Mouse (Mus musculus) skeletal muscle tissue, adult 2 months (tissue): ENCODE measurements at regions not wholly inside any gene's neighbourhood (a gene's known extent, or its start where the extent isn't known, plus 50 kb on each side); places are given as distances from the start of the nearest gene placed in this dataset.

ENCODE experiments used
- DNase-seq: peaks from one replicate; pipeline ENCODE4 v3.0.0-alpha.2; 2012; ENCODE audit warnings: low read depth, low spot score

DNA sequence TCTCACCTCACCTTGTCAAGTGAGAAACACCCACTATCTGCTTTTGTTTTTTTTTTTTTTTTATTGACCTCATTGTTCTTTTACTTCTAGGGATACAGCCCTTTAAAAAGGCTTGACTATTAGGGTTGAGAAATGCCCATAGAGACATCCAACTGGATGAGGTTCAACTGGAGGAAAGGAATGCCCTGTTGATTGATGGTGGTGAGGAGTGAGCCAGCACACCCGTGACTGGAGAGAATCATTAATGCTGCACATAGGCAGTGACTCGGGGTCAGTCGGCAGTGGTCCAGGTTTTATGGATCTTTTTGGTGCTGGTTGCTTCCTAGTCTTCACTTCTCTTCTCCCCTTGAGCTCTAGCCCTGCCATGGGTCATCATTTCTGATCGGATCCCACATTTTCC lies 82.9 kb upstream of the Cryz start:
- DNase-seq = no peak

DNA sequence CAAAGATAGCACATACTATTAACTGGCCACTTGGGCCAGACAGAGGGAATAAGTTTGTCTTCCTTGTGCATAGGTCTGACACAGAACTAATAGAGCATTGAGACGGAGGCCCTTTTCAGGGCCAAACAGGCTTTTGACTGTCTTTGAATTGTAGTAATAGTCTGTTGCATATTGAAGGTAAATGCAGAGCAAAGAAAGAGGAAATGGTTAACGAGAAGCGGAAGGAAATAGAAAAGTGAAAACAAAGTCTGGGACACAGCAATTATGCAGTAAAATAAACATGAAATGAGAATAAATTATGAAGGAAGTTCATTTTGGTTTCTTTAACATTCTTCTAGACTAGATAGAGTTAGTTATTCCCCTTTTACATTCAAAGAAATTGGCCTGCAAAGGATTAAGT lies 86.4 kb upstream of the Cryz start:
- DNase-seq = no peak

- no peak for DNase-seq
Measured at GRCm38 (mm10) chr3:154509394-154509793, 87.1 kb upstream of the Cryz start.

- DNase-seq = no peak
Measured at GRCm38 (mm10) chr3:154493387-154493920, 103.1 kb upstream of the Cryz start.

DNA sequence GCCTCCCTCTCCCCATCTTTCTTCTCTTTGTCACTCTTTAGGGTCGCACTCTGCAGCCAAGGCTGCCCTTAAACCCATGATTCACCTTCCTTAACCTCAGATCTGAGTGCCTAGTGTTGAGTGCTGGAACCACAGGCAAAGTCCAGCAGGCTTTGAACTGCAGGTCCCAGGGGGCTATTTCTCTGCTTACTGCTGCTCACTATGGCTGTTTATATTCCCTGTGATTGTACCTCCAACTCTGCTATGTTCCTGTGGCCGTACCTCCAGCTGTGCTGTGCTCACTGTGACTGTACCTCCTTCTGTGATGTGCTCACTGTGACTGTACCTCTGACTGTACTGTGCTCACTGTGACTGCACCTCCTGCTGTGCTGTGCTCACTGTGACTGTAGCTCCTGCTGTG lies 124.1 kb upstream of the Cryz start:
- DNase-seq = no peak

GRCm38 (mm10) chr3:154467581-154468374 lies 128.7 kb upstream of the Cryz start:
- DNase-seq = no peak

DNA sequence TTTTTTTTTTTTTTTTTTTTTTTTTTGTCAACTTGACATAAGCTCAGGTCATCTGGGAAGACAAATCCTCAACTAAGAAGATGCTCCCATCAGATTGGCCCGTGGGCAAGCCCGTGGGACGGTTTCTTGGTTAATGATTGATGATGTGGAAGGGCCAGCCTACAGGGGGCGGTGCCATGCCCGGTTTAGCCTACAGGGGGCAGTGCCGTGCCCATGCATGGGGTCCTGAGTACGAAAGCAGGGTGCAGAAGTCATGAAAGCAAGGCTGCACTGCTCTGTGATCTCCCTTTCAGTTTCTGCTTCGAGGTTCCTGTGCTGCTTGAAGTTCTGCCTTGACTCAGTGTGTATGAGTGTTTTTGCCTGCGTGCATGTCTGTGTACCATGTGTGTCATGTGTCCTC lies 127.7 kb upstream of the Lhx8 start:
- DNase-seq = no peak

DNA sequence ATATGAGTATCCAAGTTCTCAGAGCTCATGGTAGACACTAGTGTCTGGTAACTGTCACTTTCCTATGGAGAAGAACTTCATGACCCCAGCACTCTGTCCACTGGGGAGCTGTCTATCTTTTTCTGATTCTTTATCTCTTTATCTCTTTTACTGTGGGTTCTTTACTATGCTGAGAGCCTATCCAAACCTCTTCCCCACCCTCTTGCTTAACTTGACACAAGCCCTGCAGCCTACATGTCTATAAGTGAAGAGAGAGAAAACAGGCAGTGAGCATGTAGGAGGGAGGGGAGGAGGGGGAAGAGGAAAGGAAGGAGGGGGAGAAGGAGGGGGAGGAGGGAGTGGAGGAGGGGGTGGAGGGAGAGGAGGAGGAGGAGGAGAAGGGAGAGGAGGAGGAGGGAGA lies 122.6 kb upstream of the Lhx8 start:
- DNase-seq = no peak

GRCm38 (mm10) chr3:154452585-154452984 lies 122.1 kb upstream of the Lhx8 start:
- peak; percentile 6 for DNase-seq

- DNase-seq = no peak
Measured at GRCm38 (mm10) chr3:154451169-154451568, 120.7 kb upstream of the Lhx8 start.

GRCm38 (mm10) chr3:154443351-154444075 lies 113.1 kb upstream of the Lhx8 start:
- DNase-seq = no peak

GRCm38 (mm10) chr3:154441454-154441853 lies 111.0 kb upstream of the Lhx8 start:
- no peak for DNase-seq

- no peak for DNase-seq
Measured at GRCm38 (mm10) chr3:154440899-154441298, 110.4 kb upstream of the Lhx8 start.

- DNase-seq = no peak
Measured at GRCm38 (mm10) chr3:154430856-154431255, 100.4 kb upstream of the Lhx8 start.

DNA sequence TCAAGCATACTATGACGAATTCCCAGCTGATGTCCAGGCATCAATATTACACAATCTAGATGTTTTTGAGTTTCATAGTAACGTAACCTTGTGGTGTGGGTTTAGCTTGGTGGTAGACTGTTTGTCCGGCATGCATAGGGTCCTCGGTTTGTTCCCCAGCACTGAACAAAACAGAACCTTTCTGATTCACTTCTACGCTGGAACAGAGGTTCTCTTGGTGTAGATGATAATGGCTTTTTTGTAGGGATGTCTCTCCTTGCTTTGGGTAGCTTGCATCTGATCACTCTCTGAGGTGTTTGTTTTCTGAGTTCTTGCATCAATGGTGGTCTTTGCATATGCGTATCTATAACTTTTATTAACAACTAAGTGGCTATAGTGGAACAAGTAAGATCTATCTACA lies 99.2 kb upstream of the Lhx8 start:
- no peak for DNase-seq

- no peak for DNase-seq
Measured at GRCm38 (mm10) chr3:154424589-154424988, 94.1 kb upstream of the Lhx8 start.

DNA sequence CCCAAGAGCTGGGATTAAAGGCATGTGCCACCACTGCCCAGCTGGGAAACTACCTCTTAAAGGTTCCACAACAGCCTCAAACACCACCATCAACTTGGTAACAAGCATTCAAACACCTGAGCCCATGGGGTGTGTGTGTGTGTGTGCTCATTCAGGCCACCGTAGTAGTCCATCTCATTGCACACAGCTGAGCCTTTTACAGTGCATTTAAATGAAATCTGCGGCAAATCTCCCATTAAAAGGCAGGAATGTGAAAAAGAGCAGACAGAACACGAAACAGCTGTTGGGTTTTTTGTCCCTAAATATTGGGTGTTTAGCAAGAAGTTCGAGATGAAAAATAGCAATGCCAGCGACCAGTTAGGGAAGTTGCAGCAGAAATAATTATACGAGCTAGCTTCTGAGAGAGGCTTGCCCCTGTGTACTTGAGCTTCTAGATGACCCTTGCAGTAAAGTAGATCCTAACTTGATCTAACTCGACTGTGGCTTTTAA lies 91.0 kb upstream of the Lhx8 start:
- no peak for DNase-seq

GRCm38 (mm10) chr3:154418177-154418832 lies 87.8 kb upstream of the Lhx8 start:
- DNase-seq = no peak

- DNase-seq = no peak
Measured at GRCm38 (mm10) chr3:154414358-154414757, 83.9 kb upstream of the Lhx8 start.

DNA sequence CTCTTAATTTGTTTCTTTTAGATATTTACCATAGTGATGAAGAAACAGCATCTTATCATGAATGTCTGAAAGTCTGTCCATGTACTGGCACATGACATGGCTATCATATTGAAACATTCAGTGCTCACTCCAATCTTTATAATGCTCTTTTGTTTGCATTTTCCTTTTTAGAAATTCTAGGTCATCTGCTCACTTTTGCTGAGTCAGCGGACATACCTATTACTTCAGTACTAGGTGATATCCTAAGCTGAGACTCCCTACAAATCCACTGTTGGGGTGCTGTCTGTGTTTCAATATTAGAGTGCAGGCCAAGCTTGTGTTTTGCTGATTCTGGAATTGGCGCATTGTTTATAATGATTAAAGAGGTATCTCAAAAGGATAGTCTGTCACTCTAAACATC lies 79.8 kb upstream of the Lhx8 start:
- DNase-seq = no peak

- no peak for DNase-seq
Measured at GRCm38 (mm10) chr3:154402081-154402480, 71.6 kb upstream of the Lhx8 start.

DNA sequence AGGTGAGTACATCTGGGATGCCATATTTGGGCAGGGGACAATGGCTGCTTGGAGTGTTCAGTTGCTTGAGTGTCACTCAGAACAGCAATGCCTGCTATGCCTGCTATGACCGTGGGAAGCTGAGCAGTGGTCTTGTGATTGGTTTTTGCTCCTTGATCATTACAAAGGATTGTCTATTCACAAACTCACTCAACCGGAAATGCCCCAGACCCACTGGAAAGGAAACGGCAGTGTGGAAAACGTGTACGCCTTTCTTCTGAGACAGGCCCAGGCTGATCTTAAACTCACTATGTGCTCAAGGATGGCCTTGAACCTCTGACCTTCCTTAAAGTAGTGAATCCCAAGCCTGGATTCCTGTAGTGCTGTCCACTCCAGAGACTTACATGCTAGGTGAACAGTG lies 63.2 kb upstream of the Lhx8 start:
- DNase-seq = no peak
